Mouse (Mus musculus) limb, embryonic 14.5 days (tissue): ENCODE measurements around the gene Fam117b. TPM values are rescaled to one million over a fixed set of nuclear protein-coding genes. Genes with fewer than 3 reads are reported as not detected.

Experiments used
- ATAC-seq: fragments of 200-750 bp; cut with Nextera tagmentation; 2 replicates; pipeline ENCODE4 v1.8.0; 2017; ENCODE audit warnings: low read depth, moderate number of reproducible peaks, moderate TSS enrichment; ENCODE audit not compliant: low FRiP score
- DNase-seq: peaks from one replicate; pipeline ENCODE4 v3.0.0-alpha.2; 2015; ENCODE audit warnings: low spot score
- H3K27ac ChIP-seq: fragments of 300-500 bp; sonication (generic); replicated peaks from 2 replicates; pipeline ENCODE4 v1.5.1; 2014; ENCODE audit warnings: low read depth, mild to moderate bottlenecking, low read length, moderate library complexity, mixed read lengths
- H3K27me3 ChIP-seq: fragments of 300-500 bp; sonication (generic); 2 replicates; pipeline ENCODE4 v1.6.1; 2014; ENCODE audit warnings: low read length, mixed read lengths; ENCODE audit not compliant: control insufficient read depth, insufficient read depth
- H3K36me3 ChIP-seq: fragments of 300-500 bp; sonication (generic); 2 replicates; pipeline ENCODE4 v1.6.1; 2014; ENCODE audit warnings: mild to moderate bottlenecking, low read length, moderate library complexity, mixed read lengths; ENCODE audit not compliant: control insufficient read depth, insufficient read depth
- H3K4me1 ChIP-seq: fragments of 300-500 bp; sonication (generic); 2 replicates; pipeline ENCODE4 v1.6.1; 2014; ENCODE audit warnings: antibody characterized with exemption, low read length, mixed read lengths; ENCODE audit not compliant: control insufficient read depth, insufficient read depth
- H3K4me2 ChIP-seq: fragments of 300-500 bp; sonication (generic); replicated peaks from 2 replicates; pipeline ENCODE4 v1.6.1; 2014; ENCODE audit warnings: low read depth, mild to moderate bottlenecking, low read length, moderate library complexity; ENCODE audit not compliant: severe bottlenecking
- H3K4me3 ChIP-seq: fragments of 300-500 bp; sonication (generic); replicated peaks from 2 replicates; pipeline ENCODE4 v1.5.1; 2014; ENCODE audit warnings: low read length
- H3K9ac ChIP-seq: fragments of 300-500 bp; sonication (generic); 2 replicates; pipeline ENCODE4 v1.6.1; 2014; ENCODE audit warnings: mild to moderate bottlenecking, low read depth, low read length, moderate library complexity; ENCODE audit not compliant: severe bottlenecking
- H3K9me3 ChIP-seq: fragments of 300-500 bp; sonication (generic); 2 replicates; pipeline ENCODE4 v1.6.1; 2016; ENCODE audit warnings: low read length; ENCODE audit not compliant: control insufficient read depth
- POLR2A ChIP-seq: fragments of 200-500 bp; IDR thresholded peaks from 2 replicates; pipeline ENCODE4 v1.8.0; 2012; ENCODE audit warnings: inconsistent platforms, mild to moderate bottlenecking, moderate library complexity, borderline replicate concordance; ENCODE audit not compliant: insufficient read depth, insufficient read length; ENCODE audit errors: extremely low read depth
- WGBS: fragments of 180-500 bp; shearing (Covaris S2); extraction: QIAGEN DNeasy Blood & Tissue Kit; methylation state at CpG from one replicate; pipeline ENCODE4 v1.1.7; 2014; 5-methylcytosine and 5-hydroxymethylcytosine counted together
- polyA plus RNA-seq, 2 experiments: library from polyadenylated mRNA; depleted of rRNA in 1 of 2; stranded (reverse) in 1 of 2; unstranded in 1 of 2; fragments of >200 nt; fragmentation: Nextera tagmentation in 1 of 2; extraction: Ambion mirVana in 1 of 2; gene quantifications; 2 replicates each; pipeline versions ENCODE4 v1.2.1 to v1.2.3; 2012 to 2014

Fam117b gene
- polyA plus RNA-seq, 2 experiments: 12.3 to 12.4 TPM

- Histone ChIP-seq H3K27me3 (no peaks in the 10 kb centered on the region), H3K4me2 (no peak overlapping the region), H3K9ac (no peak overlapping the region), H3K4me3 (no peak overlapping the region), H3K36me3 (peaks cover 5% of the 10 kb centered on the region; the same call in 1 of the 2 replicates), H3K4me1 (peaks cover 3% of the 10 kb centered on the region; the same call in 1 of the 2 replicates), H3K9me3 (no peaks in the 10 kb centered on the region), H3K27ac (no peak overlapping the region)
- no peak for TF ChIP-seq POLR2A
- no peak for ATAC-seq
- 73% methylated on average over 1 of the region's 1 CpGs for WGBS
- DNase-seq: no peak
Measured at GRCm38 (mm10) chr1:59945969-59946368, 33.2 kb downstream of the Fam117b start.

GRCm38 (mm10) chr1:59947509-59947908, 34.7 kb downstream of the Fam117b start:
- no peak for ATAC-seq
- no peak for DNase-seq
- Histone ChIP-seq H3K27me3 (no peaks in the 10 kb centered on the region), H3K9me3 (no peaks in the 10 kb centered on the region), H3K4me3 (no peak overlapping the region), H3K4me1 (peaks cover 3% of the 10 kb centered on the region; the same call in 1 of the 2 replicates), H3K36me3 (peaks cover 8% of the 10 kb centered on the region; the same call in 1 of the 2 replicates), H3K27ac (no peak overlapping the region), H3K4me2 (no peak overlapping the region), H3K9ac (no peak overlapping the region)
- no peak for TF ChIP-seq POLR2A
- WGBS: 100% methylated on average over 4 of the region's 4 CpGs

- WGBS: 82% methylated on average over 3 of the region's 3 CpGs
- ATAC-seq: no peak
Measured at GRCm38 (mm10) chr1:59957206-59957605, 44.4 kb downstream of the Fam117b start.

DNA sequence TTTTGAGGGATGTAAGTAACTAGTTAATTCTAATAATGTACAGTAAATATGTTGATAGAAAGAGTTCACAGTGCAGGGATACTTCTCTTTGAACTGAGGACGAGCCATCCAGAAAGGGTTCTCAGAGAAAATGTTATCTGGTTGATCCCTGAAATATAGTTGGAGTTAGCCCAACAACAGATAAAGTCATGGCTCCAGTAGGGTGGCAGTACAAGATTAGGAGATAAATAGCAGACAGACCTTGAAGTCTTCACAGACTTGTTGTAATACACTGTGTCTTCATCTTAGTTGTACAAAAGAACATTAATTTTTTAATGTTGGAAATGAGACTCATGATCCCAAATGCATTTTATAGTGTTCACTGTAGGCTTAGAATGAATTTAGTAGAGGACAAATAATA, 47.1 kb downstream of the Fam117b start:
- no peak overlapping the region for H3K9ac ChIP-seq
- DNase-seq (no peak), ATAC-seq (no peak)
- H3K4me1 ChIP-seq: no peaks in the 10 kb centered on the region
- H3K27ac ChIP-seq: no peak overlapping the region
- no peak for TF ChIP-seq POLR2A
- WGBS: 90% methylated on average over 1 of the region's 1 CpGs
- no peak overlapping the region for H3K4me2 ChIP-seq
- H3K4me3 ChIP-seq: no peak overlapping the region
- H3K27me3 ChIP-seq: no peaks in the 10 kb centered on the region
- peaks cover 32% of the 10 kb centered on the region for H3K36me3 ChIP-seq
- H3K9me3 ChIP-seq: no peaks in the 10 kb centered on the region

More at GRCm38 (mm10) chr1:59957206-59957605, 44.4 kb downstream of the Fam117b start:
- no peaks in the 10 kb centered on the region for H3K27me3 ChIP-seq
- no peaks in the 10 kb centered on the region for H3K4me1 ChIP-seq
- no peak overlapping the region for H3K4me2 ChIP-seq
- TF ChIP-seq POLR2A: no peak
- H3K36me3 ChIP-seq: peaks cover 27% of the 10 kb centered on the region
- H3K9me3 ChIP-seq: no peaks in the 10 kb centered on the region
- no peak overlapping the region for H3K27ac ChIP-seq
- no peak overlapping the region for H3K9ac ChIP-seq
- H3K4me3 ChIP-seq: no peak overlapping the region
- DNase-seq: no peak

- Histone ChIP-seq H3K36me3 (peaks cover 27% of the 10 kb centered on the region), H3K4me1 (no peaks in the 10 kb centered on the region), H3K27ac (no peak overlapping the region)
Measured at GRCm38 (mm10) chr1:59966171-59966785, 53.5 kb downstream of the Fam117b start.

More at GRCm38 (mm10) chr1:59966171-59966785, 53.5 kb downstream of the Fam117b start:
- TF ChIP-seq POLR2A: no peak
- whole genome bisulfite sequencing: 75% methylated on average over 6 of the region's 6 CpGs
- Histone ChIP-seq H3K9me3 (no peaks in the 10 kb centered on the region), H3K9ac (no peak overlapping the region), H3K4me3 (no peak overlapping the region), H3K4me2 (no peak overlapping the region), H3K27me3 (no peaks in the 10 kb centered on the region)
- no peak for ATAC-seq
- DNase-seq: no peak
